Mouse (Mus musculus) liver, embryonic 14.5 days (tissue): ENCODE measurements at regions not wholly inside any gene's neighbourhood (a gene's known extent, or its start where the extent isn't known, plus 50 kb on each side); places are given as distances from the start of the nearest gene placed in this dataset.

Experiments used
- CTCF ChIP-seq: IDR thresholded peaks from 2 replicates; pipeline ENCODE4 v1.5.1; 2016; ENCODE audit warnings: antibody characterized with exemption, low read depth, control low read depth
- EP300 ChIP-seq: IDR thresholded peaks from 2 replicates; pipeline ENCODE4 v1.6.1; 2016; ENCODE audit warnings: antibody characterized with exemption, low read depth

GRCm38 (mm10) chr6:99959371-99959770, 233.2 kb upstream of the Prok2 start:
- TF ChIP-seq CTCF (no peak), EP300 (no peak)
